Mouse (Mus musculus): ENCODE data around the gene Igfbp7.

GRCm38 (mm10) chr5:77314206-77314605 lies 93.6 kb downstream of the Igfbp7 start:
- TF ChIP-seq CTCF (IDR thresholded peaks at IDR 0.05; ENCODE audit: borderline replicate concordance, insufficient read depth, low read length) (no peak), POLR2A (IDR thresholded peaks at IDR 0.05; ENCODE audit: low read depth, low read length) (no peak)
